Mouse (Mus musculus): ENCODE results near the gene Exph5. TPM values are rescaled to one million over a fixed set of nuclear protein-coding genes. Genes with fewer than 3 reads are reported as not detected.

Exph5 gene
- polyA plus RNA-seq, 1 experiment from 2014 or later = 2.4 TPM

DNA sequence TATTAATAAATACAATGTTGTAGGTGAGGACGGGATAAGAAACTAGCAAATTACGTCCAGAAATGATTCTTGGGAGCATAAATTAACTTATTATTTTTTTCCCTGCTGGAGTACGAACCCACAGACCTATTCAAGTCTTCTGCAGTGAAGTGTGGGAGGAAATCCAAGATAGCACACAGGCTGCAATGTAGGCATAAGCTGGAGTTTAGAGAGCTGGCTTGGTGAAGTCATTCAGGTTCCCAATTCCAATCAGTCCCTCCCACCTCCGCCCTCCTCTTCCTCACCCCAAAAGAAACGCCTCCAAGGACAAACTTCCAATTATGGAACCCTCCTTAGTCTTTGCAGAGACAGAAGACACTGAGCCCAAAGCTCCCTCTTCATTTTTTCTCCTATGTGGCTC, 945 bp downstream of the Exph5 start:
- Histone ChIP-seq H3K27me3 (replicated peaks; ENCODE audit: control insufficient read depth, insufficient read depth, low read length) (no peaks in the 10 kb centered on the region), H3K9me3 (ENCODE audit: control insufficient read depth) (no peaks in the 10 kb centered on the region), H3K4me3 (ENCODE audit: low read depth, low read length) (peak overlapping the region; percentile 48), H3K27ac (ENCODE audit: low read depth, low read length) (no peak overlapping the region), H3K4me1 (replicated peaks; ENCODE audit: control insufficient read depth, insufficient read depth, low read length) (0 out of 2 replicates have a peak, but pooled peaks cover 3% of the 10 kb centered on the region), H3K36me3 (ENCODE audit: control insufficient read depth, insufficient read depth) (no peaks in the 10 kb centered on the region), H3K4me2 (replicated peaks; ENCODE audit: low read depth) (peak overlapping the region; percentile 86), H3K9ac (ENCODE audit: low read depth, low read length) (no peak overlapping the region)
- no peak for TF ChIP-seq CTCF (IDR thresholded peaks at IDR 0.05; ENCODE audit: low read depth)
- WGBS = 37% methylated on average over 5 of the region's 5 CpGs
- ATAC-seq = no peak

DNA sequence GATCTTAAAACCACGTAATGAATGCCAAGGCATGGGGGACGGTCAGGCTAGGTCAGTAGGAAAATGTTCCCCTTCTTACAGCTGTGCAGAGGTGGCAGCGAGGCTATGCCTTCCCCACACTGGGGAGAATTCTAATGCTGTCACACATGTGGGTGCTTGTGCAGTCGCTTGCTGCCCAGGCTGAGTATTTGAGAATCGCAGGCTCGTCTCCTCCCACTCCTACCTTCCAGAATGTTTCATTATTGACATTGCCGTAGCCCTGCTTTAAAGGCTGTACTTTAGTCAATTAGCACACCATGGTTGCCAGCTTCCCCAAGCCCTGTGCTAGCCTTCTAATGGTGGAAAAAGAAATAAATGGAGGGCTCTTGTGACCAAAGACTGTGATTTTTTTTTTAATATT, 6.4 kb downstream of the Exph5 start:
- Histone ChIP-seq H3K9me3 (ENCODE audit: control insufficient read depth) (no peaks in the 10 kb centered on the region), H3K27me3 (replicated peaks; ENCODE audit: control insufficient read depth, insufficient read depth, low read length) (no peaks in the 10 kb centered on the region), H3K4me1 (replicated peaks; ENCODE audit: control insufficient read depth, insufficient read depth, low read length) (no peaks in the 10 kb centered on the region), H3K27ac (ENCODE audit: low read depth, low read length) (no peak overlapping the region), H3K36me3 (ENCODE audit: control insufficient read depth, insufficient read depth) (no peaks in the 10 kb centered on the region), H3K4me3 (ENCODE audit: low read depth, low read length) (no peak overlapping the region), H3K9ac (ENCODE audit: low read depth, low read length) (no peak overlapping the region), H3K4me2 (replicated peaks; ENCODE audit: low read depth) (no peak overlapping the region)
- ATAC-seq = no peak
- WGBS = 59% methylated on average over 7 of the region's 7 CpGs
- TF ChIP-seq CTCF (IDR thresholded peaks at IDR 0.05; ENCODE audit: low read depth) = no peak

DNA sequence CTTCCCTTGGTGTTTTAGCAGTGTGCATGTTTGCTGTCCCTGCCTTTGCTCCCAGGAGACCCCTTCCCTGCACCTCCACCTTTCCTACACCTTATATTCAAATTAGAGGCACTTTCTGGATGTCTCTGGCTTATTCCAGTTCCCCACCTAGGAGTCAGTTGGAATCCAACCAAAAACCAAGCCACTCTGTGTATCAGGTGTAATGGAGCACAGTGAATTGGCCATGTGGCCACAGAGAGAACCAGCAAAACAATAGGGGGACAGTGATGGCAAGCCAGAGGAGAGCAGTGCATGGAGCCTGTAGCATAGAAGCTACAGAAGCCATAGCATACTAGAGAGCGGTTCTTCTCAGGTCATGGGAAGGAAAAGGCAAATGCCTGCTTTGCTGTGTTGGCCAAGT, 11.5 kb downstream of the Exph5 start:
- WGBS = 93% methylated on average over 1 of the region's 1 CpGs
- TF ChIP-seq CTCF (IDR thresholded peaks at IDR 0.05; ENCODE audit: low read depth) = no peak
- Histone ChIP-seq H3K36me3 (ENCODE audit: control insufficient read depth, insufficient read depth) (no peaks in the 10 kb centered on the region), H3K4me2 (replicated peaks; ENCODE audit: low read depth) (no peak overlapping the region), H3K9ac (ENCODE audit: low read depth, low read length) (no peak overlapping the region), H3K27me3 (replicated peaks; ENCODE audit: control insufficient read depth, insufficient read depth, low read length) (no peaks in the 10 kb centered on the region), H3K4me1 (replicated peaks; ENCODE audit: control insufficient read depth, insufficient read depth, low read length) (no peaks in the 10 kb centered on the region), H3K9me3 (ENCODE audit: control insufficient read depth) (no peaks in the 10 kb centered on the region), H3K4me3 (ENCODE audit: low read depth, low read length) (no peak overlapping the region), H3K27ac (ENCODE audit: low read depth, low read length) (no peak overlapping the region)
- ATAC-seq = no peak

DNA sequence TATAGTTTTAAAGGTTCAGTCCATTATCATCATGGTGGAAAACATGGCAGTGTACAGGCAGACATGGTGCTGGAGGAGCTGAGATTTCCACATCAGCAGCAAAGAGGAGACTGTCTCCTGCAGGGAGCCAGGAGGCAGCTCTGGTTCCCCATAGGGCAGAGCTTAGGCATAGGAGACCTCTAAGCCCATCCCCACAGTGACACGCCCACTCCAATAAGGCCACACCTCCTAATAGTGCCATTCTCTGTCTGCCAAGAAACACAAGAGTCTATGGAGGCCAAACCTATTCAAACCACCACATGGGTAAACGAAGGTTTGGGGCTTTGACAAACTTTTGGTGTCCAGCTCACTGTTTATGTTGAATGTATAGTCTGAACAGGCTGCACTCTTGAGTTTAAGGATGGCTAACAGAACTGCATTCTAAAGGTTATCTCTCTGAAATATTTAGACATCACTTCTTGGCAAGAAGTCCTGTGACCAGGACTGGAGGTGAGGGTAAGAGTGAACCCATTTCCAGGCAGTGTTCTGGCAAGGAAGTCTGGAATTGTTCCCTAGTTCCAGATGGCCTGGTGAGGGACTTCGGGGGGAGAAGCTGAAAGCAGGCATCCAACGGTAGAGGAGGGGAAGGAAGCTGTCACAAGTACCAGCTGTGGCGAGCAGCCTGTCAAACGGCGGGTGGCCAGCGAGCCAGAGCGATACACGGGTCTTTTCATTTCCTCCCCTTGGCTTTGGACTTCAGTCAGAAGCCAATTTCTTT, 19.6 kb downstream of the Exph5 start:
- Histone ChIP-seq H3K4me2 (replicated peaks; ENCODE audit: low read depth) (no peak overlapping the region), H3K9ac (ENCODE audit: low read depth, low read length) (no peak overlapping the region), H3K4me1 (replicated peaks; ENCODE audit: control insufficient read depth, insufficient read depth, low read length) (no peaks in the 10 kb centered on the region), H3K27ac (ENCODE audit: low read depth, low read length) (no peak overlapping the region), H3K9me3 (ENCODE audit: control insufficient read depth) (no peaks in the 10 kb centered on the region), H3K36me3 (ENCODE audit: control insufficient read depth, insufficient read depth) (no peaks in the 10 kb centered on the region), H3K4me3 (ENCODE audit: low read depth, low read length) (no peak overlapping the region), H3K27me3 (replicated peaks; ENCODE audit: control insufficient read depth, insufficient read depth, low read length) (no peaks in the 10 kb centered on the region)
- no peak for ATAC-seq
- 55% methylated on average over 10 of the region's 10 CpGs for WGBS
- TF ChIP-seq CTCF (IDR thresholded peaks at IDR 0.05; ENCODE audit: low read depth) = no peak

DNA sequence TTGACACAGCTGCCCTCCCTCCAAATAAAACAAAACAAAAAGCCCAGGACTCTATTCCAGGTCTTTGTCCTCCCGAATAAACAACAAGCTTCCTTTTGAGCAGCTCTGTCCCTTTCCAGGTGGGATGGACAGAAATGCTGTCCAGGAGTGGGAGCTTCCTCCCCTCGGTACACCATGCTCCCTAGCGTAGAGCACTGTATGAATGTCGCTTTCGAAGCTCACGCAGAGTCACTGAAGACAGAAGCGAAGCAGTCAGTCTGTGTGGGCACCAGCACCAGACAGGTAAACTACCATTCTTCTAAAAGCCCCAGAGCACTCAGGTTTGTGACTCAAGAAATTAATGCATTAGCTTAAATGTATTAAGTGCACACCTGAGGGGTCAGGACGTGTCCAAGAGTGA, 20.2 kb downstream of the Exph5 start:
- Histone ChIP-seq H3K36me3 (ENCODE audit: control insufficient read depth, insufficient read depth) (no peaks in the 10 kb centered on the region), H3K9me3 (ENCODE audit: control insufficient read depth) (no peaks in the 10 kb centered on the region), H3K27me3 (replicated peaks; ENCODE audit: control insufficient read depth, insufficient read depth, low read length) (no peaks in the 10 kb centered on the region), H3K9ac (ENCODE audit: low read depth, low read length) (no peak overlapping the region), H3K4me1 (replicated peaks; ENCODE audit: control insufficient read depth, insufficient read depth, low read length) (no peaks in the 10 kb centered on the region), H3K4me2 (replicated peaks; ENCODE audit: low read depth) (no peak overlapping the region), H3K4me3 (ENCODE audit: low read depth, low read length) (no peak overlapping the region), H3K27ac (ENCODE audit: low read depth, low read length) (no peak overlapping the region)
- 78% methylated on average over 8 of the region's 8 CpGs for WGBS
- no peak for TF ChIP-seq CTCF (IDR thresholded peaks at IDR 0.05; ENCODE audit: low read depth)
- no peak for ATAC-seq

DNA sequence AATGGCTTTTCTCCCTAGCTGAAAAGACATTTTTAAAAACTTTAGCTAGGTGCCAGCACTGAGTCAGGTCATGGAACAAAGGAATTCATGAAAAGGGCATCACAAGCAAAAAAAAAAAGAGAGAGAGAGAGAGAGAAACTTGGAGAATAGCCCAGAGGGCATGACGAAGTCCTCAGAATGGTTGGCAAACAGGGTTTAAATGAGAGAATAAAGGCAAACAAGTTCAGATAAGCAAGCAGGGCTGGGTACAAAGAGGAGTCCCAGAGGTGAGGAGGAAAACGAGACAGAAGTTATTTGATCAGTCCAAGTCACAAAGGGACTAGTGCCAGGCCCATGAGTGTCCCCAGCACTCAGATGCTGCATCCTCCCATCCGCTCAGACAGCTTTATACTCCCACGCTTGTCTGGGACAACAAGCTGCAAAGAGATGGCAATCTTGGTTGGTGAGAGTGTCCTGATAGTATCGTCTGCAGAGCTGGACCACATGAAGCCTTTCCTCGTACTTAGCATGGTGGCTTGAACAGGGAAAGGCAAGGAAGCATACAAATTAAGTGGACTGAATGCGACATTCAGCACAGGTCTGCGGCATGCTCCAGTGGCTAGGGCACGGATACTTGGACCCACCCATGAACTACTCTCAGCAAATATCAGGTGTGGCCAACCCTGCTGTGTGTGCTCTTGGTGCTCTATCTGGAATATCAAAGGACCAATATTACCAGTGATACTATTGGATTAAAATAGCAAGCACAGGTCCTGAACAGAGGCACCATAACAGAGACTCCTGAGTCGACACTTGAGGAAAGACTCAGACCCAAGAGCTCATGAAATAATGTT, 22.2 kb downstream of the Exph5 start:
- no peak overlapping the region for H3K4me3 ChIP-seq (ENCODE audit: low read depth, low read length)
- H3K9ac ChIP-seq (ENCODE audit: low read depth, low read length) = no peak overlapping the region
- no peaks in the 10 kb centered on the region for H3K27me3 ChIP-seq (replicated peaks; ENCODE audit: control insufficient read depth, insufficient read depth, low read length)
- WGBS = 67% methylated on average over 10 of the region's 10 CpGs
- peak; percentile 28; the same call in 1 of the 2 replicates for ATAC-seq
- H3K9me3 ChIP-seq (ENCODE audit: control insufficient read depth) = no peaks in the 10 kb centered on the region
- no peaks in the 10 kb centered on the region for H3K4me1 ChIP-seq (replicated peaks; ENCODE audit: control insufficient read depth, insufficient read depth, low read length)
- no peak overlapping the region for H3K4me2 ChIP-seq (replicated peaks; ENCODE audit: low read depth)
- peak; percentile 45 for TF ChIP-seq CTCF (IDR thresholded peaks at IDR 0.05; ENCODE audit: low read depth)
- no peaks in the 10 kb centered on the region for H3K36me3 ChIP-seq (ENCODE audit: control insufficient read depth, insufficient read depth)
- no peak overlapping the region for H3K27ac ChIP-seq (ENCODE audit: low read depth, low read length)
